Mouse (Mus musculus) liver, embryonic 13.5 days (tissue): Measurements from ENCODE around the gene Hpca. TPM values are rescaled to one million over a fixed set of nuclear protein-coding genes. Genes with fewer than 3 reads are reported as not detected.

ENCODE experiments used
- ATAC-seq: fragments of 200-750 bp; cut with Nextera tagmentation; 2 replicates; pipeline ENCODE4 v1.8.0; 2017; ENCODE audit warnings: low read depth, mild to moderate bottlenecking, moderate number of reproducible peaks, moderate library complexity
- DNase-seq: peaks from one replicate; pipeline ENCODE4 v3.0.0; 2022
- H3K27ac ChIP-seq: fragments of 300-500 bp; sonication (generic); 2 replicates; pipeline ENCODE4 v1.5.1; 2015; ENCODE audit warnings: moderate library complexity, mild to moderate bottlenecking, inconsistent platforms
- H3K27me3 ChIP-seq: fragments of 300-500 bp; sonication (generic); 2 replicates; pipeline ENCODE4 v1.6.1; 2015; ENCODE audit warnings: mild to moderate bottlenecking, inconsistent platforms
- H3K36me3 ChIP-seq: fragments of 300-500 bp; sonication (generic); 2 replicates; pipeline ENCODE4 v1.6.1; 2015; ENCODE audit warnings: mild to moderate bottlenecking, inconsistent platforms
- H3K4me1 ChIP-seq: fragments of 300-500 bp; sonication (generic); replicated peaks from 2 replicates; pipeline ENCODE4 v1.6.1; 2015; ENCODE audit warnings: inconsistent platforms
- H3K4me2 ChIP-seq: fragments of 300-500 bp; sonication (generic); 2 replicates; pipeline ENCODE4 v1.6.1; 2015; ENCODE audit warnings: inconsistent platforms, mild to moderate bottlenecking, moderate library complexity
- H3K4me3 ChIP-seq: fragments of 300-500 bp; sonication (generic); replicated peaks from 2 replicates; pipeline ENCODE4 v1.5.1; 2015; ENCODE audit warnings: mild to moderate bottlenecking, inconsistent platforms
- H3K9ac ChIP-seq: fragments of 300-500 bp; sonication (generic); 2 replicates; pipeline ENCODE4 v1.6.1; 2015; ENCODE audit warnings: mild to moderate bottlenecking, inconsistent platforms
- H3K9me3 ChIP-seq: fragments of 300-500 bp; sonication (generic); replicated peaks from 2 replicates; pipeline ENCODE4 v1.6.1; 2016; ENCODE audit warnings: inconsistent platforms
- WGBS: fragments of 180-500 bp; shearing (Covaris S2); methylation state at CpG from one replicate; pipeline ENCODE4 v1.1.7; 2015; ENCODE audit not compliant: insufficient replicate concordance; 5-methylcytosine and 5-hydroxymethylcytosine counted together
- polyA plus RNA-seq: library from polyadenylated mRNA; unstranded; fragments of >200 nt; fragmentation: Nextera tagmentation; extraction: Ambion mirVana; gene quantifications from 2 replicates; pipeline ENCODE4 v1.2.1, GENCODE M21; 2015

The Hpca gene
- polyA plus RNA-seq, 1 experiment from 2014 or later = 0.92 TPM

GRCm38 (mm10) chr4:129081041-129081440, 40.8 kb downstream of the Hpca start:
- DNase-seq (no peak), ATAC-seq (no peak)
- WGBS = 79% methylated on average over 7 of the region's 7 CpGs
- no peak overlapping the region for H3K9ac ChIP-seq
- H3K4me2 ChIP-seq = no peak overlapping the region
- no peaks in the 10 kb centered on the region for H3K27me3 ChIP-seq
- H3K27ac ChIP-seq = no peak overlapping the region
- H3K4me1 ChIP-seq = no peaks in the 10 kb centered on the region
- no peak overlapping the region for H3K4me3 ChIP-seq
- H3K9me3 ChIP-seq = no peaks in the 10 kb centered on the region
- H3K36me3 ChIP-seq = peaks cover 83% of the 10 kb centered on the region

GRCm38 (mm10) chr4:129079126-129079525, 42.7 kb downstream of the Hpca start:
- WGBS = 88% methylated on average over 9 of the region's 9 CpGs
- peaks cover 89% of the 10 kb centered on the region for H3K36me3 ChIP-seq
- no peak overlapping the region for H3K9ac ChIP-seq

GRCm38 (mm10) chr4:129068848-129069247, 53.0 kb downstream of the Hpca start:
- Histone ChIP-seq H3K36me3 (peaks cover 11% of the 10 kb centered on the region), H3K4me3 (no peak overlapping the region), H3K27ac (no peak overlapping the region), H3K4me2 (no peak overlapping the region), H3K27me3 (no peaks in the 10 kb centered on the region), H3K4me1 (0 out of 2 replicates have a peak, but pooled peaks cover 3% of the 10 kb centered on the region), H3K9ac (no peak overlapping the region), H3K9me3 (no peaks in the 10 kb centered on the region)
- 75% methylated on average over 4 of the region's 4 CpGs for whole genome bisulfite sequencing
- ATAC-seq = no peak
- DNase-seq = no peak

More at GRCm38 (mm10) chr4:129079126-129079525, 42.7 kb downstream of the Hpca start:
- no peaks in the 10 kb centered on the region for H3K9me3 ChIP-seq
- H3K4me1 ChIP-seq = no peaks in the 10 kb centered on the region
- H3K4me3 ChIP-seq = no peak overlapping the region
- no peaks in the 10 kb centered on the region for H3K27me3 ChIP-seq
- H3K4me2 ChIP-seq = no peak overlapping the region
- no peak overlapping the region for H3K27ac ChIP-seq
- ATAC-seq (no peak), DNase-seq (no peak)

- Histone ChIP-seq H3K9me3 (no peaks in the 10 kb centered on the region), H3K36me3 (0 out of 2 replicates have a peak, but pooled peaks cover under 1% of the 10 kb centered on the region), H3K27ac (no peak overlapping the region), H3K27me3 (no peaks in the 10 kb centered on the region), H3K4me3 (no peak overlapping the region), H3K4me1 (peaks cover 8% of the 10 kb centered on the region), H3K9ac (no peak overlapping the region), H3K4me2 (no peak overlapping the region)
- WGBS = 76% methylated on average over 5 of the region's 5 CpGs
- no peak for ATAC-seq
- DNase-seq = no peak
Measured at GRCm38 (mm10) chr4:129067638-129068415, 54.0 kb downstream of the Hpca start.

- H3K36me3 ChIP-seq = no peaks in the 10 kb centered on the region
- DNase-seq (no peak), ATAC-seq (no peak)
- no peak overlapping the region for H3K4me2 ChIP-seq
- H3K9me3 ChIP-seq = no peaks in the 10 kb centered on the region
- H3K27me3 ChIP-seq = no peaks in the 10 kb centered on the region
- H3K4me3 ChIP-seq = no peak overlapping the region
- H3K4me1 ChIP-seq = peaks cover 26% of the 10 kb centered on the region
- no peak overlapping the region for H3K27ac ChIP-seq
- H3K9ac ChIP-seq = no peak overlapping the region
Measured at GRCm38 (mm10) chr4:129065688-129066236, 56.1 kb downstream of the Hpca start.

- no peak overlapping the region for H3K4me3 ChIP-seq
- H3K4me1 ChIP-seq = peaks cover 48% of the 10 kb centered on the region
- no peak overlapping the region for H3K4me2 ChIP-seq
- no peaks in the 10 kb centered on the region for H3K36me3 ChIP-seq
- H3K9me3 ChIP-seq = no peaks in the 10 kb centered on the region
- DNase-seq = no peak
- 64% methylated on average over 3 of the region's 3 CpGs for WGBS
- H3K27ac ChIP-seq = no peak overlapping the region; the same call in 1 of the 2 replicates
- ATAC-seq = no peak
- H3K9ac ChIP-seq = no peak overlapping the region
- H3K27me3 ChIP-seq = no peaks in the 10 kb centered on the region
Measured at GRCm38 (mm10) chr4:129062281-129063075, 59.4 kb downstream of the Hpca start.

Other genes with a start within 250 kb of the Hpca start
- gene Trim62, start 238.5 kb downstream of the Hpca start, polyA plus RNA-seq = 0.30 and 0.35 TPM in 2 replicates
- gene Azin2, start 159.6 kb downstream of the Hpca start, polyA plus RNA-seq = 0.93 and 1.2 TPM in 2 replicates
- gene Ak2, start 130.1 kb downstream of the Hpca start, polyA plus RNA-seq = 182 and 189 TPM in 2 replicates
- 4.8 and 5.9 TPM in 2 replicates for gene Rnf19b, start 63.8 kb downstream of the Hpca start, polyA plus RNA-seq
- gene Tmem54, start 16.5 kb downstream of the Hpca start, polyA plus RNA-seq = 1.9 and 2.1 TPM in 2 replicates
- gene Fndc5, start 15.0 kb upstream of the Hpca start, polyA plus RNA-seq = 1.1 TPM in 2 replicates
- gene S100pbp, start 67.7 kb upstream of the Hpca start, polyA plus RNA-seq = 5.8 and 7.4 TPM in 2 replicates
- 69.9 and 78.8 TPM in 2 replicates for gene Yars, start 67.7 kb upstream of the Hpca start, polyA plus RNA-seq
- 0.47 and 0.59 TPM in 2 replicates for gene C77080, start 139.4 kb upstream of the Hpca start, polyA plus RNA-seq
- 0.07 and 0.13 TPM in 2 replicates for gene Sync, start 165.6 kb upstream of the Hpca start, polyA plus RNA-seq
- 290 and 339 TPM in 2 replicates for gene Rbbp4, start 213.3 kb upstream of the Hpca start, polyA plus RNA-seq
- gene Zbtb8os, start 213.7 kb upstream of the Hpca start, polyA plus RNA-seq = 30.4 and 34.6 TPM in 2 replicates